Mouse (Mus musculus): Measurements from ENCODE around the gene Ptprd.

The Ptprd gene

DNA sequence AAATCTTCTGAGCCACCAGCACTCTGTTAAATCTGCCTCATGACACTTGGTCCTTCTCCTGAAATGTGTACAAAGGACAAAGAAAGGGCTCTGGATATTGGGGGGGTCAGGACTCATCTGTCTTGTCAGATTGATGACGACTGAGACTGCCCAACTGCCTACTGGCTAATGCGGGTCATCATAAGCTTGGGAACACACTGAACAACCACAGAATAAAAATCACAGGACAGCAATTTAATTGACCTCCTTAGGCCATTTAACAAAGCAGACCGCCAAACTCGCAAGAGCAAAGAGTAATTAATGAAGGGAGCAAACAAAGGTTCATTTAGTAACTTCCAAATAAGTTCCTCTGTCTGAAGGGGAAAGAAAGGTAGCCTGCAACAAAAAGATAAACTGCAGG is 2215.9 kb downstream of the Ptprd start:
- in situ Hi-C loops (cut with MboI; ENCODE audit: unreplicated experiment in 2 of 2): no loop called here

DNA sequence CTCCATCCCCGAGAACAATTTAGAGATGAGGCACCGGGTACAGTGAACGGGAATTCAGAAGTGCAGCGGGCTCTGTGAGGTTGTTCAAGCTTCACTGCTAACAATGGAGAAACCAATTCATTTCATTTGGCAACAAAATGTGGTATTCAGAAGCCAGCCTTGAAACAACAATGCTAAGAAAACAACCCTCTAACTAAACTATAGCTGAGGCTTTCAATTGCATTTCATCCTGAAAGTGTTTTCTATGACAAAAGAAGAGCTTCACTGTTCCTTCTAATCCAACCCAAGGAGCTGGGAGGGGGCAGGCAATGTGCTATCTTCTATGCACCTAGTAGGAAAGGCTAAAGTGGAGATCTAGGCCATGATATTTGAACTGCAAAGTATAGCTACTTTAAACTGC is 2217.2 kb downstream of the Ptprd start:
- in situ Hi-C loops (cut with MboI; ENCODE audit: unreplicated experiment in 2 of 2): no loop called here

GRCm38 (mm10) chr4:75993092-75993491 is 2218.7 kb downstream of the Ptprd start:
- in situ Hi-C loops (cut with MboI; ENCODE audit: unreplicated experiment in 2 of 2): no loop called here

DNA sequence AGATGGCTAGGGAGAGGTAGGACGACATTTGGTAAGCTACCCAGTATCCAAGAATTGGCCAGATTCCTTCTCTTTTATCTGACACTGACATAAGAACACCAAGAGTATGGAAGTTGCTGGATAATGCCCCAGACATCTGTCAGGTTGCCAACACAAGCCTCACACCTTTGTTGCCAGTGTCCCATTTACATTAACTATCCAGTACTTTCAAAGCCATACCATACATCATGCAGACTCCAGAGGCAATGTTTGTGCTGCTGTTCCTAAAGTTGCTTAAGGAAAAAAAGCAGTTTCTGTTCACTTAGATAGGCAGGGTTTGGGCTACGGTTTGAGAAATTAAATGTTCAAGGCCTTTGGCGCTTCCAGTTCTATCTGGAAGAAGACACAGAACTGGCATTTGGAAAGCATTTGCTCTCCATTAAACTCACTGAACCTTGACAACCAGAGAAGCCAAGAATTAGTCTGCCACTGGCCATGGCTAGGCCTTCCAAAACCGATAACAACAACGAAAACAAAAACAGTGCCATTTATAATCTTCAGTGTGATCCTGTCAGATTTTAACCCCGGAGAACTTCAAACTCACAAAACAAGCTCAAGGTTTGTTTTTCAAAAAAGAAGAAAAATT is 2220.0 kb downstream of the Ptprd start:
- in situ Hi-C loops (cut with MboI; ENCODE audit: unreplicated experiment in 2 of 2): no loop called here

- in situ Hi-C loops (cut with MboI; ENCODE audit: unreplicated experiment in 2 of 2): no loop called here
Measured at GRCm38 (mm10) chr4:75974728-75975127, 2237.0 kb downstream of the Ptprd start.

- in situ Hi-C loops (cut with MboI; ENCODE audit: unreplicated experiment in 2 of 2): no loop called here
Measured at GRCm38 (mm10) chr4:75973322-75973721, 2238.4 kb downstream of the Ptprd start.

- in situ Hi-C loops (cut with MboI; ENCODE audit: unreplicated experiment in 2 of 2): no loop called here
Measured at GRCm38 (mm10) chr4:75969961-75970360, 2241.8 kb downstream of the Ptprd start.

DNA sequence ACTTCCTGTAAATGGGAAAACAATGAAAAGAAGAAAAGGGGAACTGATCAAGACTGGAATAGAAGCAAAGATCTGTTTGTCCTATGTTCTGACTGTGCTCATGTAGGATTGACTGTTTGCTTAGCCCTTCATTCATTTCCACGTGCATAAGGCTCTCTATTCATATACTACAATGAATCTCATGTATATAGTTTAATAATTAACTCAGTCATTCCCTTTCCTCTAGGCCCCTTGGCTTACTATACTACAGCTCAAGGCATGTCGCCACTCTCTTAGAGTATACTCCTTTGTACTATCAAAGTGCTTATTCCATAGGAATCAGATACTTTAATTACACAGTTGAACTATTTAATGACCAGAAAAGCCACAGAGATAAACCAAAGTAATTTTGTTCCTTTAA is 2243.1 kb downstream of the Ptprd start:
- in situ Hi-C loops (cut with MboI; ENCODE audit: unreplicated experiment in 2 of 2): no loop called here

GRCm38 (mm10) chr4:75965810-75966209 is 2246.0 kb downstream of the Ptprd start:
- in situ Hi-C loops (cut with MboI; ENCODE audit: unreplicated experiment in 2 of 2): no loop called here

DNA sequence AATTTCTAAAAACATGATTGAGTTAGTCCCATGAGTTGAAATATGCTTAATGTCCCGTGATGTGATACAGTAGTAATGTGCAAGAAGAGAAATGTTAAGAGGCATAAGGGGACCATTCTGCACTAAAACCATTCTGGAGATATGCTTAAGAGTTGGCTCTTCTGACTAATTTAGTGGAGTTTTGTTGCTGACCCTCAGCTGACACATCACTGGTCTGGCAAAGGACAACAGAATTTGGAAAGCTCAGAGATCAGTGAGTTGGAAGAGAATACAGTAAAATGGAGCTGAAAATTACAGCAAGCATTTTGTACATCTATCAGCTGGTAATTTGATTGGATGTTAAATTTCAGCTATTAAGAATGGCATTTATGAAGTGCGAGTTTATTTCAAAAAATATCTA is 2248.8 kb downstream of the Ptprd start:
- in situ Hi-C loops (cut with MboI; ENCODE audit: unreplicated experiment in 2 of 2): no loop called here

DNA sequence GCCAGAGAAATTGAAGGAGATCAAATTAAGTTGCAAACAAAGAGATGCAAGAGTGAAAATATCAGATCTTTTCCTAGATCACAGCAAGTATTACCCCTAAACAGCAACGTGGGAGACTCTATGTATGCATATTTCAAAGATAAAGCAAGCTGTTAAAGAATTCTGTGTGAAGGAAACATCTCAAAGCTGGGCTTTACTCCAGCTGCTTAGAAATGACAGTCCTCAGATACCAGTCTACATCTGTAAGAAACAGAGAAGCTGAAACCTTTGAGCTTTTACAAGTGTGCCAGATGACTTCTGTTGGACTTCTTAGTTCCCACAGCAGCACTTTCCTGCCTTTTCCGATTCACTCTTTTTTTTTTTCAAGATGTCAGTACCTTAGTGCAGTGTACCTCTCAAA is 2249.9 kb downstream of the Ptprd start:
- in situ Hi-C loops (cut with MboI; ENCODE audit: unreplicated experiment in 2 of 2): no loop called here

- in situ Hi-C loops (cut with MboI; ENCODE audit: unreplicated experiment in 2 of 2): no loop called here
Measured at GRCm38 (mm10) chr4:75953349-75954060, 2258.3 kb downstream of the Ptprd start.

- in situ Hi-C loops (cut with MboI; ENCODE audit: unreplicated experiment in 2 of 2): no loop called here
Measured at GRCm38 (mm10) chr4:75950582-75950981, 2261.2 kb downstream of the Ptprd start.

- in situ Hi-C loops (cut with MboI; ENCODE audit: unreplicated experiment in 2 of 2): no loop called here
Measured at GRCm38 (mm10) chr4:75894871-75895270, 2316.9 kb downstream of the Ptprd start.

Data from v-Abl transformed pro-B cells (cell line).